Mouse (Mus musculus) layer of hippocampus, postnatal 36 days (tissue): Measurements from ENCODE around the gene Iapp. TPM values are rescaled to one million over a fixed set of nuclear protein-coding genes. Genes with fewer than 3 reads are reported as not detected.

Experiments used
- total RNA-seq, 2 experiments: library from RNA; stranded (reverse); gene quantifications; 2 replicates each; pipeline ENCODE4 v1.2.3; 2021

Gene Iapp
- total RNA-seq, 2 experiments from 2014 or later = not detected

Other genes with a start within 250 kb of the Iapp start
- gene Slco1a6, start 89.9 kb upstream of the Iapp start, total RNA-seq = under 1 TPM; 0.90 to 0.99 TPM
- gene Slco1a5, start 24.6 kb downstream of the Iapp start, total RNA-seq = not detected
- 10 to 100 TPM; 13.6 to 13.8 TPM for gene Pyroxd1, start 47.2 kb downstream of the Iapp start, total RNA-seq
- 10 to 100 TPM; 26.1 to 29.3 TPM for gene Recql, start 88.7 kb downstream of the Iapp start, total RNA-seq
- gene Golt1b, start 88.8 kb downstream of the Iapp start, total RNA-seq = 10 to 100 TPM; 29.5 to 33.8 TPM
- gene Spx, start 115.0 kb downstream of the Iapp start, total RNA-seq = 1 to 10 TPM; 1.7 to 2.1 TPM
- under 1 TPM in 1 of 2 experiments, not detected in 1; 0.58 TPM for gene Gys2, start 174.7 kb downstream of the Iapp start, total RNA-seq
- 100 to 1,000 TPM; 518 to 567 TPM for gene Ldhb, start 209.5 kb downstream of the Iapp start, total RNA-seq